27 mouse cellular contexts compared by ENCODE assay signal in genomic region chr9:55215648-55216047, GRCm38 (mm10). TPM values are rescaled to one million over a fixed set of nuclear protein-coding genes. Genes with fewer than 3 reads are reported as not detected.
DNase-seq lines count a peak whose midpoint lies in the region; ATAC-seq and TF ChIP-seq lines count a peak whose summit lies in the region.
"Had no signal": no experiment of that assay in that cellular context is flagged by ENCODE, and none has a peak within 500 bp of the region (broad histone marks: within the 10 kb centered on the region; RNA-seq: fewer than 3 reads in every experiment).

No protein-coding gene starts in this region.

- H3K4me3 ChIP-seq in liver, adult 2 months (ENCODE audit: insufficient read depth, low read depth, low read length) = no peak overlapping the region
- H3K4me3 ChIP-seq in liver, embryonic 11.5 days (ENCODE audit: low read depth, low read length) = no peak overlapping the region
- H3K4me3 ChIP-seq: embryonic facial prominence, embryonic 12.5 days; embryonic facial prominence, embryonic 15.5 days; hindbrain, embryonic 10.5 days had no signal

- TF ChIP-seq POLR2A in liver, adult 2 months (IDR thresholded peaks at IDR 0.05; ENCODE audit: extremely low read depth, insufficient read depth, low read length) = no peak

- 87% methylated on average over 3 of the region's 3 CpGs for WGBS in liver, adult 2 months
- 85% methylated on average over 3 of the region's 3 CpGs for WGBS in liver, embryonic 11.5 days

- H3K4me1 ChIP-seq in liver, adult 2 months (ENCODE audit: control insufficient read depth, insufficient read depth, low read length) = peaks cover 30% of the 10 kb centered on the region
- peaks cover 5% of the 10 kb centered on the region for H3K4me1 ChIP-seq in liver, embryonic 11.5 days (replicated peaks; ENCODE audit: control insufficient read depth, insufficient read depth, low read length)
- H3K4me1 ChIP-seq: embryonic facial prominence, embryonic 15.5 days had no signal

- intact Hi-C loops in heart, postnatal 14 days (cut with DNase I) = no loop called here

- no peaks in the 10 kb centered on the region for H3K27me3 ChIP-seq in liver, adult 2 months (ENCODE audit: control insufficient read depth, insufficient read depth, low read length)
- H3K27me3 ChIP-seq in liver, embryonic 11.5 days (replicated peaks; ENCODE audit: control insufficient read depth, insufficient read depth, low read length) = no peaks in the 10 kb centered on the region
- H3K27me3 ChIP-seq: embryonic facial prominence, embryonic 12.5 days; embryonic facial prominence, embryonic 15.5 days; Patski had no signal

- peaks cover 63% of the 10 kb centered on the region for H3K36me3 ChIP-seq in liver, adult 2 months (ENCODE audit: control insufficient read depth, insufficient read depth, low read length)
- H3K36me3 ChIP-seq in liver, embryonic 11.5 days (ENCODE audit: control insufficient read depth, insufficient read depth, low read length) = peaks cover 44% of the 10 kb centered on the region

- no peak for ATAC-seq in liver, embryonic 11.5 days (replicated peaks; ENCODE audit: low FRiP score)
- no peak for ATAC-seq in granulocyte monocyte progenitor cell, adult 5-6 weeks (replicated peaks; ENCODE audit: poor library complexity, severe bottlenecking)
- ATAC-seq: activated CD4-positive, CD25-positive, alpha-beta regulatory T cell, adult 4 months; forebrain, embryonic 14.5 days; hindbrain, postnatal 0 days; inflammation-experienced regulatory T-cells, adult 6 months; Patski had no signal

- H3K79me2 ChIP-seq in liver, adult 2 months (ENCODE audit: control insufficient read depth, insufficient read depth, low read length) = peaks cover 10% of the 10 kb centered on the region; the same call in 1 of the 2 replicates

- no peaks in the 10 kb centered on the region for H3K9me3 ChIP-seq in liver, embryonic 11.5 days (ENCODE audit: control insufficient read depth, low read length)
- H3K9me3 ChIP-seq: embryonic facial prominence, embryonic 12.5 days; embryonic facial prominence, embryonic 15.5 days; G1E; hindbrain, embryonic 10.5 days had no signal

- H3K9ac ChIP-seq in liver, adult 2 months (ENCODE audit: low read depth, low read length) = no peak overlapping the region
- H3K9ac ChIP-seq in liver, embryonic 11.5 days (ENCODE audit: low read depth, low read length) = no peak overlapping the region
- H3K9ac ChIP-seq: embryonic facial prominence, embryonic 12.5 days; embryonic facial prominence, embryonic 15.5 days; hindbrain, embryonic 14.5 days had no signal

- no peak overlapping the region for H3K4me2 ChIP-seq in liver, embryonic 11.5 days
- H3K4me2 ChIP-seq: embryonic facial prominence, embryonic 12.5 days; embryonic facial prominence, embryonic 15.5 days; heart, embryonic 11.5 days; hindbrain, embryonic 14.5 days had no signal

- peak overlapping the region; percentile 74 for H3K27ac ChIP-seq in liver, adult 2 months (replicated peaks; ENCODE audit: insufficient read depth, low read depth, low read length)
- H3K27ac ChIP-seq in liver, embryonic 11.5 days (ENCODE audit: low read depth, low read length) = no peak overlapping the region
- H3K27ac ChIP-seq: embryonic facial prominence, embryonic 12.5 days; embryonic facial prominence, embryonic 15.5 days; hindbrain, embryonic 10.5 days; hindbrain, embryonic 14.5 days; hindbrain, postnatal 0 days had no signal

- no peak for DNase-seq in liver, adult 2 months (ENCODE audit: extremely low read depth, low read depth, low spot score)
- DNase-seq in liver, embryonic 11.5 days (ENCODE audit: low spot score) = no peak
- DNase-seq in ES-CJ7 (ENCODE audit: low read depth, low spot score) (peak; percentile 52), ZHBTc4 (ENCODE audit: low read depth, low spot score) (peak; percentile 50)
- no peak for DNase-seq in kidney, postnatal 10 days
- DNase-seq in heart, postnatal 14 days = no peak
- DNase-seq: adrenal gland, adult 8-10 months; adrenal gland, postnatal 25 days; cerebellum, adult 11 months; cerebellum, adult 2 months; cerebellum, adult 9-11 months; cerebellum, postnatal 25 days; gastrocnemius, postnatal 10 days; gastrocnemius, postnatal 36 days; heart, postnatal 36 days had no signal

- no peak for TF ChIP-seq CTCF in liver, adult 2 months (IDR thresholded peaks at IDR 0.05; ENCODE audit: low read depth, low read length)

RNA-seq across cellular contexts. Expression of gene Fbxo22, which starts 6.9 kb away (rescaled TPM):
- total RNA-seq in liver, adult 2 months (2014; rRNA removed) = 44.4 and 45.4 TPM in 2 replicates
- 18.3 and 18.5 TPM in 2 replicates for polyA plus RNA-seq in liver, adult 2 months (2012; rRNA removed)
- polyA plus RNA-seq in liver, embryonic 11.5 days (2014; fragmentation: Nextera tagmentation; extraction: Ambion mirVana) = 52.0 and 57.9 TPM in 2 replicates
- total RNA-seq in heart, postnatal 14 days (2021) = 10 to 100 TPM; 30.8 to 32.9 TPM
- 50.3 and 51.3 TPM in 2 replicates for total RNA-seq in granulocyte monocyte progenitor cell, adult 5-6 weeks (2014; fragmentation: Nextera tagmentation)
- 51.9 and 63.0 TPM in 2 replicates for total RNA-seq in granulocyte monocyte progenitor cell, adult 5-6 weeks (2017)

Comparison
In these comparisons a context has a peak if more than half of its experiments do, and no peak if none do; other contexts are left out.
1. DNase-seq: peak in ES-CJ7 (single experiment) and ZHBTc4 (single experiment); none in liver, adult 2 months (single experiment), liver, embryonic 11.5 days (single experiment), kidney, postnatal 10 days (single experiment) and heart, postnatal 14 days (0 of 2).